Mouse (Mus musculus) ES-Bruce4 (cell line): ENCODE measurements at regions not wholly inside any gene's neighbourhood (a gene's known extent, or its start where the extent isn't known, plus 50 kb on each side); places are given as distances from the start of the nearest gene placed in this dataset.

Experiments
- CTCF ChIP-seq: IDR thresholded peaks from one replicate; pipeline ENCODE4 v1.8.1; 2011; ENCODE audit warnings: low read depth, low read length
- POLR2A ChIP-seq: IDR thresholded peaks from one replicate; pipeline ENCODE4 v1.8.1; 2011; ENCODE audit warnings: low read length; ENCODE audit not compliant: insufficient read depth

DNA sequence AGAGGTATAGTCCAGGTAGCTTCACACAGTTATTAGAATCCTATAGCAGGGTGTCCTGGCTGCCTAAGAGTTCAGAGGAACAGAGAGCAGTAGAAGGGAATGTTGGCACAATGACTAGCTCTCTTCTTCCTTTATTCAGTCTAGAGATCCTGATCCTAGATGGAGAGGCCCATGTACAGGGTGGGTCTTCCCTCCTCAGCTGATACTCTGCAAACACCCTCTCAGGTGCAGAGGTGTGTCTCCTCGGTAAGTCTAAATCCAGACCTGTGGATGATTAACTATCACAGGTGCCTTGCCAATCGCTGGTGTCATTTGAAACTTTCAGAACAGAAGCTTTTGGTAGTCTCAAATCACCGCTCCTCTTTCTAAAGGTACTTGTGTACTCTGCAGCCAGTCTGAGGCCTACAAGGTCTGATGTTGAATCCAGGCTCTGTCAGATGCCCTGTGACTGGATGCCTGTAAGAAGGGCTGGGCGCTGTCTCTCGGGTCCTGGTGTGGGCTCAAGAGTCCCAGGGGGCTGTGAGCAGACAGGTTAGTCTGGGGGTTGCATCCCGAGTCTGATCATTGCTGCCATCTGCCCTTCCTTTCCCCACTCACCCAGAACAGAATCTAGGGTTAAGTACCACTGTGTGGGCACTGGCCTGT is 52.0 kb upstream of the Plcl2 start:
- TF ChIP-seq CTCF (no peak), POLR2A (no peak)
